Comparison of ENCODE assay signal across 11 mouse cellular contexts in genomic region chr7:145127180-145127579, GRCm38 (mm10).
DNase-seq lines count a peak whose midpoint lies in the region; ATAC-seq and TF ChIP-seq lines count a peak whose summit lies in the region.
"Had no signal": no experiment of that assay in that cellular context is flagged by ENCODE, and none has a peak within 500 bp of the region (broad histone marks: within the 10 kb centered on the region; RNA-seq: fewer than 3 reads in every experiment).

No protein-coding gene starts in this region.

- H3K4me1 ChIP-seq in hindbrain, embryonic 10.5 days (replicated peaks): peaks cover 60% of the 10 kb centered on the region
- H3K4me1 ChIP-seq in hindbrain, embryonic 13.5 days (replicated peaks): peaks cover 18% of the 10 kb centered on the region
- H3K4me1 ChIP-seq in limb, embryonic 10.5 days: peaks cover 26% of the 10 kb centered on the region

- peak; percentile 55 for DNase-seq in hindbrain, embryonic 10.5 days (ENCODE audit: low spot score)
- DNase-seq in embryo, embryonic 10.5 days (ENCODE audit: low spot score): peak; percentile 54
- DNase-seq in kidney, adult 11 months: peak; percentile 86
- no peak for DNase-seq in limb, embryonic 10.5 days (ENCODE audit: low spot score)
- no peak for DNase-seq in layer of hippocampus, adult 2 months (ENCODE audit: low spot score in 2 of 2)
- DNase-seq in layer of hippocampus, adult 11-12 months (ENCODE audit: low spot score): no peak
- DNase-seq: cerebellum, postnatal 10 days had no signal

- TF ChIP-seq CTCF in layer of hippocampus, adult 2 months (conservative IDR thresholded peaks at IDR 0.05): no peak

- peak overlapping the region; percentile 80 for H3K27ac ChIP-seq in hindbrain, embryonic 10.5 days
- no peak overlapping the region for H3K27ac ChIP-seq in hindbrain, embryonic 13.5 days
- H3K27ac ChIP-seq in limb, embryonic 10.5 days: peak overlapping the region; percentile 62
- H3K27ac ChIP-seq in layer of hippocampus, adult 2 months: no peak overlapping the region
- H3K27ac ChIP-seq: lung, embryonic 15.5 days had no signal

- no peaks in the 10 kb centered on the region for H3K27me3 ChIP-seq in hindbrain, embryonic 10.5 days (ENCODE audit: insufficient read depth, poor library complexity, severe bottlenecking)
- no peaks in the 10 kb centered on the region for H3K27me3 ChIP-seq in hindbrain, embryonic 13.5 days
- no peaks in the 10 kb centered on the region for H3K27me3 ChIP-seq in limb, embryonic 10.5 days (ENCODE audit: low read depth, poor library complexity, severe bottlenecking)
- H3K27me3 ChIP-seq: lung, embryonic 15.5 days had no signal

- 5% methylated on average over 4 of the region's 4 CpGs for whole genome bisulfite sequencing in hindbrain, embryonic 10.5 days
- 20% methylated on average over 4 of the region's 4 CpGs for WGBS in hindbrain, embryonic 13.5 days
- WGBS in limb, embryonic 10.5 days: 56% methylated on average over 4 of the region's 4 CpGs

- no peak overlapping the region for H3K4me2 ChIP-seq in hindbrain, embryonic 13.5 days
- H3K4me2 ChIP-seq: lung, embryonic 15.5 days had no signal

- no peaks in the 10 kb centered on the region for H3K9me3 ChIP-seq in hindbrain, embryonic 10.5 days
- no peaks in the 10 kb centered on the region for H3K9me3 ChIP-seq in hindbrain, embryonic 13.5 days
- H3K9me3 ChIP-seq in limb, embryonic 10.5 days (replicated peaks): no peaks in the 10 kb centered on the region
- H3K9me3 ChIP-seq: lung, embryonic 15.5 days had no signal

- ATAC-seq in hindbrain, embryonic 13.5 days (ENCODE audit: low FRiP score): no peak
- no peak for ATAC-seq in megakaryocyte-erythroid progenitor cell, adult 5-6 weeks (replicated peaks; ENCODE audit: low FRiP score, low TSS enrichment, poor library complexity, severe bottlenecking)

- no peaks in the 10 kb centered on the region for H3K36me3 ChIP-seq in hindbrain, embryonic 10.5 days
- H3K36me3 ChIP-seq in hindbrain, embryonic 13.5 days: no peaks in the 10 kb centered on the region
- H3K36me3 ChIP-seq in limb, embryonic 10.5 days: no peaks in the 10 kb centered on the region
- H3K36me3 ChIP-seq: lung, embryonic 15.5 days had no signal

- H3K9ac ChIP-seq in hindbrain, embryonic 13.5 days: no peak overlapping the region
- H3K9ac ChIP-seq: lung, embryonic 15.5 days had no signal

- no peak overlapping the region for H3K4me3 ChIP-seq in hindbrain, embryonic 10.5 days
- no peak overlapping the region for H3K4me3 ChIP-seq in hindbrain, embryonic 13.5 days
- no peak overlapping the region for H3K4me3 ChIP-seq in limb, embryonic 10.5 days
- H3K4me3 ChIP-seq in layer of hippocampus, adult 2 months: no peak overlapping the region
- H3K4me3 ChIP-seq: erythroblast, embryonic 14.5 days; lung, embryonic 15.5 days had no signal

Comparison
In these comparisons a context has a peak if more than half of its experiments do, and no peak if none do; other contexts are left out.
1. H3K27ac ChIP-seq: peak in hindbrain, embryonic 10.5 days (single experiment) and limb, embryonic 10.5 days (single experiment); none in hindbrain, embryonic 13.5 days (single experiment) and layer of hippocampus, adult 2 months (single experiment).
2. DNase-seq: peak in hindbrain, embryonic 10.5 days (single experiment), embryo, embryonic 10.5 days (single experiment) and kidney, adult 11 months (single experiment); none in limb, embryonic 10.5 days (single experiment), layer of hippocampus, adult 2 months (0 of 2) and layer of hippocampus, adult 11-12 months (single experiment).